Mouse (Mus musculus): ENCODE results near the gene Suclg1.
A peak's percentile ranks its signal among the peaks of the same experiment; 100 is the strongest.

Suclg1 gene

DNA sequence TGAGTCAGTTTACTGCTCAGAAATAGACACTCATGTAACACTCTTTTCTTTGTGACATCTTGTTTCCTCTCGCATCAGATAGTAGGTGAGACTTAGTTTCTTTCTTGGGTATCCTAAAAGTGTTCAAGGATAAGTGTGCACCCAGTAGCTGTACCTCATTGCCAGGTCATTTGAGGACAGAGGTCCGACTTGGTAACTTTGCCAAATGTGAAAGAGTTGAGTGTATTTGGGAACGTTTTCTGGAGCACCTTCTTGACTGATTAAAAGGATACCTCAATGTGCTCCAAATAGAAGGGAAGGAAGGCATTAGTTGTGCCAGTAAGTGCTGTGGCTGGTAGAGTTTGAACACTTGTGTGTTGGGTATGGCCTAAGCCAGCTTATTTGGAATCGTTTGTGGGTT lies 1.7 kb downstream of the Suclg1 start:
- DNase-seq (ENCODE audit: low read depth, low spot score) = no peak

DNA sequence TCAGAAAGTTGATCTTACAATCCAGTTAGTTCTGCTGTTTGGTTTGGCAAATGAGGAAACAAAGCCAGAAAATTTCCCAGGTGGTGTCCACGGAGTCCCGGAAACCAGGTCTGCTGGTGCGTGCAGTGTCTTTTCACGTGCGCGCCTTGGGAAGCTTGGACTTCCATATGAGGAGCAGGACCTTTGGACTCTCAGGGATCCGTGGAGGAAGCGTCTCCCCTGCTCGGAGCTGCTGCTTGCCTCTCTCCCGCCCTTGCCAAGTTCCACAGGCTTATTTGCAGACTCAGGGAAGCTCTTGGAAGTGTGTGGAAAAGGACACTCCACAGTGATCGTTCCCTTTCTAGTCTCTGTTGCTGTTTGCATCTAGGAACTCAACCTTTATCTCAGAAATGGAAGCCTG lies 3.2 kb downstream of the Suclg1 start:
- DNase-seq (ENCODE audit: low read depth, low spot score) = no peak

DNA sequence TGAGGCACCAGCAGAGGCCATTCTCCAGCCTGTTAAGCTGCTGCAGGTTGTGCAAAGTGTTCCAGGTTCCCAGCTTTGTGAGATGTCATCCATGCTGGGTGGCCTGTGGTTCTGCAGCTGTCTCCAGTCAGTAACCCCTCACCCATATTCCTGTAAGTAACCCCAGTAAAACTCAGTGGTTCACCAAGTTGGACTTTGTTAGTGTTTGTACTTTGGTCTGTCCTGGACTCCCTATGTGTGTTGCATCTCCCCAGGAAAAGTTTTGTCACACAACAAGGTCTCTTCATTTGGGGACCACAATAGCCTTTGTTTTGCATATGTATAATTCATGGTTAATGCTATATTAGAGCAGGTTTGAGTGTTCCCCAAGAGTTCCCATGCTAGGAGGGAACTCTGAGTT lies 4.2 kb downstream of the Suclg1 start:
- DNase-seq (ENCODE audit: low read depth, low spot score) = no peak

DNA sequence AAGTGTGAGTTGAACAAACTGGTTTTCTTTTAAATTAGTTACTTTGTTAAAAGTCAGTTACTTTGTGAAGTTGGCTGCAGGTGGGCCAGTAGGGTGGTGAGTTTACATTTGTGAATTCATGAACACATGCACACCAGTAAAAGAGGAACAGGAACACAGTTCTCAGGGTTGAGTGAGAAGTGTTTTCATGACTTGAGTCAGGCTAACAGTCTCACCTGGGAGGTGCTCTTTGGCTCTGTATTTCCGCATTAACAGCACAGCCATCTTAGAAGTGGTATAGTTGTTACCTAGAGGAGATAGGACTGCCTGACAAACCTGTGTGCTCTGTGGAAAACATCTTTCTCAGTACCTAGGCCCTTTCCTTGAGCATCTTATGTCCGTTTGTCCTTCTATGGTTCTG lies 4.8 kb downstream of the Suclg1 start:
- no peak for DNase-seq (ENCODE audit: low read depth, low spot score)

DNA sequence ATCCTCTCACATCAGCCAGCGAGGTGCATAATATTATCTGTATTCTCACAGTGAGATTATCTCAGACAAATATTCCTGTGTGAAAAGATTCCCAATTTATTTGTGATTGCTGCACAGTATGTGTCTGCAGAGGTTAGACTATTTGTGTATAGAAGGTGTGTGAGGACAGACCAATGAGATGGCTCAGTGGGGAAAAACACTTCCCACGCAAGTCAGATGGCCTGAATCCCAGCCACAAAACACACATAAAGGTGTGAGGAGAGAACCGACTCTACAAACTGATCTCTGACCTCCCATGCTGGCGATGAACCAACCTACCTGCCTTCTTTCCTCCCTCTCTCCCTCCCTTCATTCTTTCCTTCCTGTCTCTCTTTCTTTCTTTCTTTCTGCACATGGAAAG lies 5.4 kb downstream of the Suclg1 start:
- no peak for DNase-seq (ENCODE audit: low read depth, low spot score)

DNA sequence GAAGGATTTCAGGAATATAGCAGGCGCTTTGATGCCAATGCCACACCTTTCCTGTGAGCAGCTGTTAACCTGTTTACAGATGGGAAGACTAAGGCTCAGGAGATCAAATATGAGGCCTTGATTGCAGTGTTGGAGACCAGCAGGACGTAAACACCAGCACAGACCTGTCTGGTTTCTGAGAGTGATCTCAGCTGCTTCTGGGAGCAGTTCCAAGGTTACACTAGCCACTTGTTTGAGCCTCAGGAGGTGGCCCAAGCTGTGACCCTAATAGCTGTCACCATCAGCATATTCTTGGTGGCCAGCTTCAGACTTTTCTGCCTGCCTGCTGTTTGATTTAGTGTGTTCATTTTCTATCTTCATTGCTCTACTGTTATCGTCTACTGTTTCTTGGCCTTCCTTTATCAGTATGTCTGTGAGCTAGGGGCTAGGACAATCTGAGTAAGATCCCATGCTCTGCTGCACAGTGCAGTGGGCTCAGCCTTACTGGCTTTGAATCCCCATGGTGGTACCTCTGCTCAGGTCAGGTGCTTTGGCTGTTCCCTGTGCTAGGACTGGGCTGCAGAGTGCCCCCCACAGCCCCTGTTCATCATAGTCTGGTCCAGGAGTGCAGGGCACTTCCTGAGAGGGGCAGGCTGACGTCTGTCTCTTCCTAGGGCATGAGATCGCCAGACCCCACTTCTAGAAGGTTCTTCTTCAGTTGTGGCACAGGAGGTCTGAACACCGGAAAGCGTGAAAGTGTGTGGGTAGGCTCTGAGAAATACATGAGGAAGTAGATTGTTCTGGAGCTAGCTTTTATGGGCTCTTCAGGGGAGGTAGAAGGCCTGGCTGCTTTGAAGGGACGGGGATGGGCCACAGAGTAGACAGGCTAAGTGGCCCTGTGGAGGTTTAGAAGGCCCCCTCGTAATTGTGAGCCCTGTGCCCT lies 6.4 kb downstream of the Suclg1 start:
- no peak for DNase-seq (ENCODE audit: low read depth, low spot score)

DNA sequence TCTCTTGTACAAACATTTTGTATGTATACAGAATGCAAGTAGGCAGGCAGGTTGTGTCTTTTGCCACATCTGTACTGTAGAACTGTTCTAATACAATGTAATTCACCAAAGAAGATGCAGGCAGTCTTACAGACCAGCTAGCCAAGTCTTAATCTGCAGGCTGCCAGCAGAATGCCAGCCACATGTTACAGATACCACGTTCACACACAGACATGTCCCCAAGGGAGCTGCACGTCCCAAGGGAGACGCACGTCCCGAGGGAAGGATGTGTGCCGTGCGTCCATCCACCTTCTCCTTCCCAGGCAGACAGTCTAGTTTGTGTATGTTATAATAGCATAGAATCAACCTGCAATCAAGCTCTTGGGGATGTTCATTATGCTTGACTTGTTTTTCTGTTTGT lies 8.9 kb downstream of the Suclg1 start:
- DNase-seq (ENCODE audit: low read depth, low spot score) = no peak

DNA sequence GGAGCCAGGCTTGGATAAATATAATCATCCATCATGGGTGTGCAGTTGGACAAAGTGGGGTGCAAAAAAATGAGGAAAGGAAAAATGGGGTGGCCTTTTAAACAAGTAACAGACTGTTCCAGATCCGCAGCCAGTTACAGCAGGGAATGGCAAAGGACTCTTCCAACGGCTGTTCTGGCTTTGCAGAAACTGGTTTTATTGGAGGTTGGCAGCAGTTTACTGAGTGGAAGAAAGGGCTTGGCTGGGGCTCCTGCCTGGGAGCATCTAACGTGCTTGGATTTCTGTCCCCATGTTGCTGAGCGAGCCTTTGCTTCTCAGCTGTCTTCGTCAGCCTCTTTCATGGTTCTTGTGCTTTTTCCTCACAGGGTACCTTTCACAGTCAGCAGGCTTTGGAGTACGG lies 11.9 kb downstream of the Suclg1 start:
- DNase-seq (ENCODE audit: low read depth, low spot score) = no peak

DNA sequence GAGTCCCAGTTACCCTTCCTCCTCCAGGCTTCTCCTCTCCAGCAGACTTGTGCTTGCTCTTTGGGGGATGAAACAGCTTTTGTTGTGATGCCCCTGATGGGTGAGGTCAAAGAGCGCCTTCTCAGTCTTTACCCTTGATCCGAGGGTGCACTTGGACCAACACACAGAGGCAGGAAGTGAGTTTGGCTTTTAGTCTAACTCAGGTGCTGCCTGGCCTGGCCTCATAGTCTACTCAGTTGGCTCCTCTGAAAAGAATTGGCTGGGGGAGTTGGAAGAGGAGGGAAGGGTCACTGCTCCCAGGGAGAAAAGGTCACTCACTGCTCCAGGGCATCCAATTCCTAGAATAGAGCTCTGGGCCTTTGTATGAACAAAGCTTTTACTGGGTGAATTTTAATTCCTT lies 16.6 kb downstream of the Suclg1 start:
- no peak for DNase-seq (ENCODE audit: low read depth, low spot score)

DNA sequence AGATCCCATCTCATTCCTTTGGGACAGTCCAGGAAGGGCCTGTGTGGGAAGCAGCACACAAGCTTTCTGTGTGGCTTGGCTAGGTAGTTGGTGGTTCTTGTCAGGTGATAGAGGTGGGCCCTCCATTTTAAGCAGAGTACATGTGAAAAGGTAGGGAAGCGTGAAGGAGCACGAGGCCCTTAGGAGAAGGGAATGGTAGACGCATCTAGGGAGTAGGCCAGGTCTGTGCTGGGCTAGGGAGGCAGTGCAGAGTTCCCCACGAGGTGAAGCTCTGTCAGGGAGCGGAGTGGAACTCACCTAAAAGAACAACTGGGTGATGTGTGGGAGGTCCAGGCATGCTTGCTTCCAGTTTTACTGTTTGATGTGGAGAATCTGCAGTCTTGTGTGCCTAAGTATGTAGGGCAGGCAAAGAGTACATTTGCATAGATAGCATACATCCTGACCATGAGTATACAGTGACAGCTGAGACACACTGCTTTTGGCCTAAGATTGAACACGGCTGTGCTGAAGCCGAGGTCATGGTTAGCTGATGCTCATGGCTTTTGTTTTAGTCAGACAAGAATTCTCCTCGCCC lies 19.6 kb downstream of the Suclg1 start:
- no peak for DNase-seq (ENCODE audit: low read depth, low spot score)

DNA sequence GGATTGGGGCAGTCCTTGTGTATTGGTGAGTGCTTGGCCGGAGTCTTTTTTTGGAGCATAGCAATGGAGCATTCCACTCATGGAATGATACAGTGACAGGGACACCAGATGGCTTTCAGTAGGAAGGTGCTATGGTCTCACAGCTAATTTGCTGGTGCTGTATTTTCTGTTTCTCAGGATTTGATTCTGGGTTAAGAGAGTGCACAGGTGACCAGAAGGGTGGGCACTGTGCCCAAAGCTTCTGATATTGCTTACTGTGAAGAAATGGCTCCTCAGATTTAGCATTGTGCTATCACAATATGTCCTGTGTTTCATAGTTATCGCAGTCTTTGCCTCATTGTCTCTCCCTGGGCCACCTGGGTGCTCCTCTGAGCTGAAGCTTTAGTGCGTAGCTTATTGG lies 21.2 kb downstream of the Suclg1 start:
- DNase-seq (ENCODE audit: low read depth, low spot score) = no peak

DNA sequence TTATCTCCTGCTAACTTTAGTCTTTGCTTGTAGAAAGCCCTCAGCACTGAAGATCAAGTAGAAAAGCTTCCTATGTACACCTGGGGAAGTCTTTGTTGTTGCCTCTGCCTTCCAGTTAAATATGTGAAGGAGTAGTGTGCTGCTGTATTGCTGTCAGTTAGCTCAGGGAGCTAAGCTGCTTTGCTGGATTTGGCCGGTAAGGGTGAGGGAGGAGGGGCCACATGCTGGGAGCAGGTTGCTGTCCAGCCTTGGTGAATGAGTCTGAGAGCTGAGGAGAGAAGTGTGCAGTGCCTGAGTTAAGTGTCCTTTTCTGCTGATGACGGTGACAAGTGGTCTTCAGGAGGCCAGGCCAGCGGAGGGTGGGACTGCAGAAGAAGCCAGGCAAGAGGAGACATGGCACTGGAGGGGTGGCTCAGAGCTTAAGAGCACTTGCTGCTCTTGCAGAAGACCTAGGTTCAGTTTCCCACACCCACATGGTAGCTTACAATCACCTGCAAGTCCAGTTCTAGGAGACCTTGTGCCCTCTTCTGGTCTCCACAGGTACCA lies 23.4 kb downstream of the Suclg1 start:
- no peak for DNase-seq (ENCODE audit: low read depth, low spot score)

DNA sequence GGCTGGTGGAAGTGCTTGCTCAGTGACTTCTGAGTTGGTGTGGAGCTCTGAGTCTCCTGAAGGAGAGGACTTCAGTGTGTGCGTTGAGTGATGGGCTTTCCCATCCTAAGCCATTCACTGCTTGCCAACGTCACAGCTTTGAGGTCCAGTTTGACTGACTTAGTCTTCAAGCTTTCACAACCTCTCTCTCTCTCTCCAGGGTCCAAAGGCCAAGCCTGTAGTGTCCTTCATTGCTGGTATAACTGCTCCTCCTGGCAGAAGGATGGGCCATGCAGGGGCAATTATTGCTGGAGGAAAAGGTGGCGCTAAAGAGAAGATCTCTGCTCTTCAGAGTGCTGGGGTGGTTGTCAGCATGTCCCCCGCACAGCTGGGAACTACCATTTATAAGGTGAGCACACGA lies 26.8 kb downstream of the Suclg1 start:
- no peak for DNase-seq (ENCODE audit: low read depth, low spot score)

DNA sequence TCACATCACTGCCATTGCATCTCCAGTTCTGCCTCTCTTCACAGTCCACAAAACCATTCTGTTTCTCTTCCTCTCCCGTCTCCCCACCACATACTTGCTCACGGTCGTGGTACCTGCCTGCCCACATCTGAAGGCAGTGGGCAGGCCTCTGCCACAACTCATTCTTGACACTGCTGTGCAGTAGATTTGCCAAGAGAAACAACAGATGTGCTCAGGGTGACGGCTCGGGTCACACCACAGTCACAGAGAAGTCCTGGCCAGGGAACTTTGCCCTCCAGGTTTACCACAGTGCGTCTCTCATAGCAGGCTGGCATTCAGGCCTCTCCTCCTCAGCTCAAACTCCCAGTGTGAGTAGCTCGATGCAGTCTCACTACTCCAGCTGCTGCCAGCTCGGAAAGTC lies 31.5 kb downstream of the Suclg1 start:
- DNase-seq (ENCODE audit: low read depth, low spot score) = no peak

DNA sequence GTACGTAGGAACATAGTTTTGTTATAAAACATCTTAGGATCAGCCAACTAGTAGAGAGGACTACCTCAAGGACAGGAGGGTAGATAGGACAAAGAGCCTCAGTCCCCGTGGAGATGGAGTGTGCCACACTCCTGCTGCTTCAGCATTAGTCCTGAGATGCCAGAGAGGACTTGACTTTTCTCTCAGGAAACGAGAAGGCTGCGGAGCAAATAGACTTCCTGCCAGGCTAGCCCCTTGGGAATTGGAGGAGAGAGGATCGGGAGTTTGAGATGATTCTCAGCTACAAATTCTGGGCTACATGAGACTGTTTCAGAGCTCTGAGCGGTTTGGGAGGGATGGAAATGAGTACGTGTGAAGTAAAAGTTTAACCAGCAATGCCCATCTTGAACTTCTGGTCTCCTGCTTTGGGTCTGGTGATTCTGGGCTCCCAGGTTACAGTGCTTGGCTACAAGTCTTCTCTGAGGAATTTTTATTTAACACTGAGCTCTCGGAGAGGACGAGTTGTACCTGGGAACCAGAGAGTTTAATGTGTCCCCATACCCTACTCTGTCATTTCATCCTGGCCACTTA lies 32.4 kb downstream of the Suclg1 start:
- no peak for DNase-seq (ENCODE audit: low read depth, low spot score)

DNA sequence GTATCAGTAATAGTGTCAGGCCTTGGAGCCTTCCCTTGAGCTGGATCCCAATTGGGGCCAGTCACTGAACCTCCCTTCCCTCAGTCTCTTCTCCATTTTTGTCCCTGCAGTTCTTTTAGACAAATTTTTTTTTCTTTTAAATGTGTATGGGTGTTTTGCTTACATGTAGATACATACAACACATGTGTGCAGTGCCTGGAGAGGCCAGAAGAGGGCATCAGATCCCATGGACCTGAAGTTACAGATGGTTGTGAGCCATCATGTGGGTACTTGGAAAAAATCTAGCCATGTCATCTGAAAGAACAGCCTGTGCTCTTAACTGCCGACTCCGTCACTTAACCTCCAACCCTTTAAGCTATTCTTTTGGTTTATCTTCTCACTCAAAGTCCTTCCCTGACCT lies 38.1 kb downstream of the Suclg1 start:
- no peak for DNase-seq (ENCODE audit: low read depth, low spot score)

DNA sequence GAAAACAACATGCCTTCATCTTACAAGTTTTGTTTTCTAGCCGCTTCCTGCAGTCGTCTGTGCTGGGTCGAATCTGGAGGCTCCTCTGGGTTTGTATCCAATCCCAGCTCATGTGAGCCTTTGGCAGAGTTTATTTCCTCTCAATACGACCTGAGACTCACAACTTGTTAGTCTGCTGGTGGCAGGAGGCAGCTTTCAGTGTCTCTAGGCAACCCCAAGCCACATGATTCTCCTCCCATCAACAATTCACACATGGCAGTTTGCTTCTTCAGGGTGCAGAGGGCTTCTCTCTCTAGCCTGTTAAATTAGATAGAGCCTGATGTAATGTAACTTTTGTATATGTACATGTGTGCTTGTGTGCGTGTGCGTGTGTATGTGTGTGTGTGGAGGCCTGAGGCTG lies 58.7 kb downstream of the Suclg1 start:
- DNase-seq (ENCODE audit: low read depth, low spot score) = no peak

DNA sequence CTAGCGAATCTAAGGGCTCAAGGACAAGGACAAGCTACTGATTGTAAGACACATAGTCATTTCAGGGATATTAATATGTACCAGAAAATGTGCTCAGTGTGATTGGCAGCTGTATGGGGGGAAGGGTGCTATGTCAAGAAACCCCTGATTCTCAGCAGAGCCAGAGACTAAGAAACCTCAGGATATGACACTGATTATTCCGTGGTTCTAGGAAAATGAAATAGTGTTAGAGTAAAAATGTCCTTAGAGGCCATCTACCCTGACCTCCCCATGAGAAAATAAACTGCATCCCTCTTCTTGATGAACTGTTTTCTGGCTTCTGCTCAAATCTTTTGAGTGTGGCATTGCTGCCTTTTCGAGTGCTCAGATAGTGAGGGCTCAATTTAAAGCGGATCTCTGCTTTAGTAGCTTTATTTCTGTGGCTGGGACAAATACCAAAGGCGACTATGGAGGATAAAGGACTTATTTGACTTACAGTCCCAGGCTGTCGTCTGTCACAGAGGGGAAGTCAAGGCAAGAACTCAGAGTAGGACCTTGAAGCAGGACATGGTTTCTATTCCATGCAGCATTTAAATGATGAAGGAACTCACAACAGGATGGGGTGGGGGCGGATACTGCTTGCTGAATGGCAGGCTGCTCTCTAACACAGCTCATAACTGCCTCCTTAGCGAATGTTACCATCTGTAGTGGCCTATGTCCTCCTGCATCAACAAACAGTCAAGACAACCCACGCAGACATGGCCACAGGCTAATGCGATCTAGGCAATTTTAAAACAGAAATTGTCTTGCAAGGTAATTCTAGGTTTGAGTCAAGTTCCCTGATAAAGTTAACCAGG lies 60.7 kb downstream of the Suclg1 start:
- DNase-seq (ENCODE audit: low read depth, low spot score) = no peak

DNA sequence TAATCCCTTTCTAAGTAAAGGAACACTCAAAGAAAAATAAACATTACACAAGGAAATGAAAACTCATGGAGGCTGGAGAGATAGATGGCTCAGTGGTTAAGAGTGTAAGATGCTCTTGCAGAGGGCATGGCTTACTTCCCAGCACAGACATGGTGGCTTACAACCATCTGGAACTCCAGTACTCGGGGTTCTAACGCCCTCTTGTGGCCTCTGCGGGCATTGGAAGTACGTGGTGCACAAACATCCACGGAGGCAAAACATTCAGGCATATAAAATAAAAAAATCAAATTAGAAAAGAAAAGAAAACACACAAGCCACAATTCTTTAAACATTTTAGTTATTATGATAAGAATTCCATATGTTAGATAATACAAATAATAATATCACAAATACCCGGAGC lies 63.2 kb downstream of the Suclg1 start:
- no peak for DNase-seq (ENCODE audit: low read depth, low spot score)

DNA sequence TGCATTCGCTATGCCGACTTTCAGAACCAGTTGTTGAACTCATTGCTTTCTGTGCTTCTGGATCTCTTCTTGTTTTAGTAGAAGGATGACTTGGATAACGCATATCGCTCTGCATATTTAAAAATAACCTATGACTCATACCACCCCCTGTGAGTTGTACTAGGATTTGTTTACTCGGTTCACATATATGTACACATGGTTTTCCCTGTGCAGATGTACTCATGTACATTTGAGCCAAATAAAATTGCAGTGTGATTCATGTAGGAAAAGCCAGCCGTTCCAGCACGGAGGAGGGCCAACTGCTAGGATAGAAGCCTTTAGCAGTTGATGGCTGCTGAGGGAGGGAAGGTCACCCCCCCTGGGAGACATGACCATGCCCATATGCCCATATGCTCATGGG lies 63.6 kb downstream of the Suclg1 start:
- no peak for DNase-seq (ENCODE audit: low read depth, low spot score)

DNA sequence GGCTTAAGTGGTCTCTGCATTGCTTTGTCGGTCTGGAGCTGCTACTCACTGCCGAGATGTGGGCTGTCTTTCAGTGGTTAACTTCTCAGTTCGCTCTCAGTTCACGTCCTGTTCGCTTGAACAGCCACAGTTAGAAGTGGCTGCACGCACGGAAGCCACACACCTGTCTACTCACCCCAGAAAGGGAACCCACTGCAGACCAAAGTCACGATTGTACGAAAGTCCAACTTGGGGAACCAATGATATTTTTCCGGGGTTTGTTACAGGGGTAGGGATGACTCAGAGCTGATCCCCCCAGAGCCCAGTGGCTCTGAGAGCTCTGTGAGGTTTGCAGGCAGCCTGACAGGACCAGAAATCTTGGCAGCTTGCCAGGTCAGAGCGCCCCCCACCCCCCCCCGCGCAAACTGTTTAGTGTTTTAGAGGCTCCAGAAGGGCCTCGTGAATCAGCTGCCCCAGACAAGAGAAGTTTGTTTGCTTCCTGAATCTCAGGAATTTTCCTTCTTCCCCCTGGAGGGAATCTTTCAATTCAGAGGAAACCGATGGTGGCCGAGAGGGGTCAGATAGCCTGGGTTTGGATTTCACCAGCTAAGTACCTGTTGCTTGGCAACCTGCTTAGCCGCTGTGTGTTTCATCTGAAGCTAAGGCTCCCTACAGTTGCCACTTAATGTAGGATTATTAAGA lies 66.9 kb downstream of the Suclg1 start:
- DNase-seq (ENCODE audit: low read depth, low spot score) = peak; percentile 94
